Mouse (Mus musculus) cerebellum, postnatal 10 days (tissue): ENCODE measurements around the gene Dph1.
"Not testable (repeated sequence)": the region's sequence is repeated elsewhere in the genome, so short reads cannot be mapped to it uniquely, and the experiment has no call there.

Experiments used
- DNase-seq, 2 experiments: peaks; one replicate each; pipeline ENCODE4 v3.0.0; 2021; ENCODE audit warnings: mixed read lengths in 2 of 2

Gene Dph1

DNA sequence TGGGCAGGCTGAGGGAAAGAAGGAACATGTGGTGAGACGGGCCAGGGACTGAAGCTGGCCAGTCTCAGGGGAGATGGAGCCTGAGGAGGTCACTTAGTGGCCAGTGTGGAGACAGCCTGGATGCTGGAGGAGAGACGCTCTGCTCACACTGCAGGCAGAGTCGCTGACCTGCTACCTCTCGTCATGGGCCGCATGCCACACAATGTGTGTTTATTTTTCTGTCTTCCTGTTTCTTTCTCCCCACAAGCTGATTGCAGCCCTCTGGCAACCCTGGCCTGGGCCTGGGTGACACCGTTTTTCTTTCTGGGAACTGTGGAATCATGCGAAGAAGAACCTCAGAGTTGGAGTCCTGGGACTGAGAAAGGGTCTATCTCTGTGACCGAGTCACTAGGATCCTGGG, 10.7 kb upstream of the Dph1 start:
- DNase-seq, result no peak

DNA sequence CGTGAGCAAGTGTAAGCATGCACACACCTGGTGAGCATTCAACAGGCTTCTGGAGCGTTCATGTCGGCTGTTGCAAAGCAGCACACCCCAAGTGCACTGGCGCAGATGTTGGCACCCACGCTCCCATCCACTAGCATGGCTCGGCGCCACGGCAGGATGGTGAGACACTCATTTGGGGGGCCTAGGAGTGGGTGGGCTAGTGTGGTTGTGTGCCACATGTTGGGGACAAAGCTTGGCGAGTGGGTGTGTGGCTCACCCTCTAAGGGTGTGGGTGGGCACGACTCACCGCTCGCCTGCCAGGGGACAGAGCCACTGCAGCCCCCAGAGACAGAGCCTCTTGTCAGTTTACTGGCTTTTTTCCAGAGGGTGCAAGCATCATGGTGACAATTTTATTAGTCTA, 9.9 kb upstream of the Dph1 start:
- no peak for DNase-seq

DNA sequence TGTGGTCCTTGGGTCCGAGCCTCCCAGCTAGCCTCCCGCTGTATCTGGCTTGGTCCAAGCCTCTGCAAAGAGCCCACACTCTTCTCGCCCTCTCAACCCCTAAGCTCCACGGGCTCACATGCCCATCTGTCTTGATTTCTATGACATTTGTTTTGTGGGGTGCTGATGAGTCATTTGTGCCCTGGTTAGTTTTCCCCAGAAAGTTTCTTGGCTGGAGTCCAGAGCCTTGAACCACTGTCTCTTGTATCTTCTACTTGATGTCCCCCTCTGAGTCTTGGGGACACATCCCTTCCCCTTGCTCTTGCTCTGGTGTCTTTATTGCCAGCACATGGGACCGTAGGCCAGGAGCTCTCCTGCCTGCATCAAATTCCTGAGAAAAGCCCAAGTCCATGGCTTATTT, 8.9 kb upstream of the Dph1 start:
- no peak for DNase-seq

DNA sequence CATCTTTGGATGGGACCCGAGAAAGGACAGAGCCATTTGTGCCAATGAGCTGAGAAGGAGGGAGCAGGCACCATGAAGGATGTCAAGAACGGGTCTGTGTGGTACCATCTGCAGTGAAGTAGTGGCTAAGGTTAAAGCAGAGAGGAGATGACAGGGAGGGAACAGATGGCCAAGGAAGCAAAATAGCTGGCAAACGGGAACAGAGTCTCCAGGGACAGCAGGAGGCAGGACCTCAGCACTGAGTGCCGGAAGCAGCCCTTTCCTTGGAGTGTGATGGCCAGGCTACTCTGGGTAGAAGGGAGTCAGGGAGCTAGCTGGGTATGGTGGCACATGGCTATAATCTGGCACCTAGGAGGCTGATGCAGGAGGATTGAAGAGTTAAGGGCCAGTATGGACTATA, 7.8 kb upstream of the Dph1 start:
- DNase-seq, result peak; percentile 67 to 72

DNA sequence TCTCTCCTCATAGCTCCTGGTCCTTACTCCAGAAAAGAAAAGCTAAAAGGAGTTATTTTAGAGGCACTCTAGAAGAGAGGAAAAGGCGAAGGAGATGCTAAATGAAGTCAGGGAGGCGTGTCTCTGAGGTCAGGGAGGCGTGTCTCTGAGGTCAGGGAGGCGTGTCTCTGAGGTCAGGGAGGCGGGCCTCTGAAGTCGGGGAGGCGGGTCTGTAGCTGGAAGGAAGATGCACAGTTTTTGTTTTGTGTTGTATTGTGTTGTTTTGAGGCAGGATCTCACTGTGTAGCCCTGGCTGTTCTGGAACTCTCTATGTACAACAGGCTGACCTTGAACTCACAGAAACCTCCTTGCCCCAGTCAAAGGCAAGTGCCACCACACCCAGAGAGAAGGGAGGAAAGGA, 6.9 kb upstream of the Dph1 start:
- no peak for DNase-seq

DNA sequence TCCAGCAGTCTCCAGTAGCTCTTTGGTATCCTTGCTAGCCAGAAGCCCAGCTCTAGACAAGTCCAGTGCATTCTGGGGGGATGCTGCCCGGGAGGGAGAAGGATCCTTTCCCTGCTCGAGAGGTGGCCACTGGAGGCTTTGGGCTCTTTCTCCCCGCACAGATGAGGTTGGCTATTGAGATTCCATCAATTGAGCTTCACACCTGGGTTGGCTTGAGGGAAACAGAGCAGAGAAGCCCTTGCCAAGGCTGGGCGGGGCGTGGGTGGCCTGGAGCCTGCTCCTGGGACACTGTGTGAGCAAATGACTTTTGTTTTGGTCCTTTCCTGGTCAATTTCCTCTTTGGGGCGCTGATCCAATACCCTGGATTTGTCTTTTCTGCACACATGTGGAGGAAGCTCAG, 5.1 kb upstream of the Dph1 start:
- DNase-seq, result no peak

DNA sequence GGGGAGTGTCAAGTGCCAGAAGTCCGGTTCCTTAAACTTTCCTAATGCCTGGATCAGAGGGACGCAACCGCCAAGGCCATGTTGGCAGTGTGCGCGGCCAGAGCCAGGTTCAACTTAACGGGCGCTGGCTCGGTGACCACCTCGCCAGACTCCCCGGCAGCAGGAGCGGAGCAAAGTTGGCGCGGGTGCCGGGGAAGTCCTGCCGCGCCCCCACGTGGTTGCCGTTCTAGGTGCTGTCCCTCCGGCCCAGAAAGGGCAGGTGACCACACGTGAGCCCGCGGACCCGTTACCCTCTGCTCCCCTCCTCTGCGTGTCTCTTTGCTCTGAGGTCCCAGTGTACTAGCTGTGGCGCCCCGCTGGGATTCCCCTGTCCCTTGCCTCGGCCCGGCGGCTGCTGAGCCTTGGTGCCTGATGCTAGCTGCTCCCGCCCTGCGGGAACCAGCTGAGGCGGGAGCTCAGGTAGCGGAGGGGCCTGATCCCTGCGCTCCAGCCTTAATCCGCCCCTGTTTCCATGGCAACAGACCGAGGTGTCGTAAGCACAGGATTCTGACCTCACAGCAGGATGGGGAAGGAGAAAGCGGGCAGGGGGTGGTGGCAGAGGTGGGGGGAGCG, 3.9 kb upstream of the Dph1 start:
- peak; percentile 83 to 84 for DNase-seq

DNA sequence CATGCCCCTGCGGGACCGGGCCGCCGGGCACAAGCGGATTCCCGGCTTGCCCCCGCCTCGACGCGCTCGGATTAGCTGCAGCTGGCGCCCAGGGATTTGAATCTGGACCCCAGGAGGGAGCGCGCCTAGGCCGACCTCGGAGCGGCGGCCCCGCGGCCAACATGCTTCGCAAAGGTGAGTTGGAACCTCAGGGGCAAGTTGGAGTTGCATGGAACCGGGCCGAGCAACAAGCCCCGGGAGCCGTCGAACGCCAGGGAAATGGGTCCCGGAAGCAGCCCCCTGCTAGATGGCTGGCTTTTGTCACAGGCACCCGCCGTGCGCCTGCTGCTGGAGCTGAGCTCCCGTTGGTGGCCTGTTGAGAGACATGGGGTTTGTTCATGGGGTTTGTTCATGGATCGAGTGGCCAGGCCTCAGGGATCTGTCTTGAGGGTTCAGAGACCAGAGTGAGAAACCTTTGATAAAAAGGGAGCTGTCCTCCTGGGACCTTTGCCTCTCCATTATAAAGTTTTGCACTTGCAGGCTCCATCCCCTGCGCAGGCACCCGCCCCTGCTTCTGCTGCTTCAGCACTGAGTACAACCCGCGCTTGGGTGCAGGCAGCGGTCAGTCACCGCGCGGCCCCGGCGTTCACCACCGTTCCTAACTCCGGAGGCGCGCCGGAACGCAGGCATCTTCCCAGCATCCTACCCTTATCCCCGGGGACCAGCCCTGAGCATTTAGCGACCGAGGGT, 3.2 kb upstream of the Dph1 start:
- DNase-seq, result peak in 1 of 2 experiments; percentile 45

DNA sequence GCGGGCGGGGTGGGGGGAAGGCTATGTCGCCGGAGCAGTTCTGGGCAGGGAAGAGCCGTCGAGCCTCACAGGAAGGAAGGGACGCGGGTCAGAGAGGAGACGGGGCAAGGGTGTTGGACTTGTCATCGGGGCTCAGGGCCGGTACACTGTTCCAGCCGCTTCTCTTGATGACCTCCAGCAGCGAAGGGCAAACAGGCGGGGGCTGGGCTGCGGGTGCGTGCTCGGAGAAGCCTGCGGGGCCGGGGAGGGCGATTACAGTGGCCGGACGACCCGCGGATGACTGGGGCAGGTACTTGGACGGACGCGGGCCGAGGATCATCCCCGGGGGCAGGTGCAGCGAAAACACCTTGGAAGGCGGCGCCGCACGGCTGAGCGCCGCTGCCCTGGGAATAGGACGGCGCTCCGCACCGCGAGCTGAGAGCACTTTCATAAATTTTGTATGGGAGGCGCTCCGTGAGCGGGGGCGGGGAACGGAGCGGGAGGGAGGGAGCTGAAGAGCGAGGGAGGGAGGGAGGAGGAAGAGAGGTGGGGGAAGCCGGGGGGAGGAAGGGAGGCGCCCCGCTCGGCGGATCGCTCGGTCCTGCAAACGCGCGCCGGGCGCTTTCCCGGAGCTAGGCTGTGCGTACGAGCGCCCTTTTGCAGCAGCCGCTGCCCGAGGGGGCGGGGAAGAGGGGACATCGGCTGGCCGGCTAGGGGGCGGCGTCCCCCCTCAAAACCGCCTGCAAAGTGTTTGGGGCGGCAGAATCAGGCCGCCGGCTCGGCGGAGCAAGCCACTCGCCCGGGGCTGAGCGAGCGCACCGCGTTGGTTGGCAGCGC, 2.4 kb upstream of the Dph1 start, which contains the start of gene Rtn4rl1:
TSS of gene Rtn4rl1 (plus strand) at position 528 of the 816 bp plus-strand sequence.
- DNase-seq, result peak; percentile 74 to 77

DNA sequence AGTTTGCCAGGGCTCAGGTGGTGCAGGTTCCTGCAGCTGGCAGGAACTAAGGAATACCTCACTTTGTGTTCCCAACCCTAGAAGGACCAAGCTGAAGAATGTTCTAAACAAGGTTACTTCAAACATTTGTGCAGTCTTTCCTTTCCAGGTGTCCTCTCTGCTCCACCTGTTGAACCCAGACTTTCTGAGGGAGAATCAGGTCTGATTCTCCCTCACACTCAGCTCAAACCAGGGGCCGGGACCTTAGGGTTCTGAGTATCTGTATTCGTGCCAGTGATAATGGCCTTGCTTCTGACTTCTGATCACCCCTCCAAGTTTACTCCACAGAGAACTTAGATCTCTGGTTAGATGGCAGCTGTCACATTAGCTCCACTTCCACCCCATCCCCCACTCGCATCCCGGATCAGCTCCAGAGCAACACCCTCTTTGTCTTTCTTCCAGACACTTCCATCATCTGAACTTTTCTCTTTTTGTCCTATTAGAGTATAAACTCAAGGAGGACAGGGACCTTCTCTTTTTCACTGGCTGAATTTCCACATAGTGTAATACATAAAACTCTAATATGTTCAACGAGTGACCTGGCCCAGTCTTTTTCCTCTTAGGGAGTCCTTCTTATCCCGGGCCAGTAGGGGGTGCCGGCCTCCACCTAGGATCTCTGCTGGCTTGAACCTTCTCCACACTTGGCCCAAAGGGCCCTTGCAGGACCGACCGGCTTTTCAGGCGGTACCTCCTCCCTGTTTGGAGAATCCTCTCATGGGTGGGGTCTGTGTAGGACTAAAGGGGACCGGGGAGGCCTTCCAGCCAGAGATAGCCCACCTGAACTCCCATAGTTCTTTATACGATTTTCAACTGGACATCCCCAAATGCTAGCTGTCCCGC, 1.5 kb upstream of the Dph1 start:
- DNase-seq, result peak; percentile 91

DNA sequence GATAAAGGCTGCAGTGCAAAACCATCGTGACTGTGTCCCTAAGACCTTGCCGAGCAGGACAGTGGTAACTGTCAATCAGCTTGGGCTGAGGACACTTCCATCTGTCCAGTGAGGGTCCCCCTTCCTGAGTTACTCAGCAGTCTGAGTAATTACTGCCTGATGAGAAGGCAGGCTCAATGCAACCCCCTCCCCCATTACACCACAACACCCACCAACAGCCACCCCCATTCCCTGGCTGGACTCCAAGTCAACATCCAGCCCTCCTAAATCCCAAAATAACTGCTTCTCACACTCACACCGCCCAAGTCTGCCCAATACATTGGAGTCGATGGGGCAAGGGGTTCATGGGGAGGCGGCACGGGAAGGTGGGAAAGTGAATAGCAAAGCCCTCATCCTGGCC, 800 bp upstream of the Dph1 start:
- DNase-seq, result peak in 1 of 2 experiments; percentile 53

DNA sequence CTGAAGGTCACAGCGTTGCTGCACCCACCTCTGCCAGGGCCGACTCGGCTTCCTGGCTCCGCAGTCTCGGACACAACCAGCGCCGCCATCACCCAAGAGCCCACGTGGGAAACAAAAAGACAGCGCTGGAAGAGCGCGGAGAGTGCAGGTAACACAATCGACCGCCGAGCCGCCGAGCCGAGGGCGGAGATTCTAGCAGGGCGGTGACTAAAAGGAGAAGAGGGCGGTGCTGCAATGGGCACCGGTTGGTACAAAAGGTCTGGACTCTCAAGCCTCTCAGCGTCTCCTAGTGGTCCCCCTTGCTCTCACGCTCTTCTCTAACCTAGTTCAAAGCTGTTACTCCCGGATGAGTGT, 693 bp downstream of the Dph1 start:
- peak; percentile 88 to 91 for DNase-seq

DNA sequence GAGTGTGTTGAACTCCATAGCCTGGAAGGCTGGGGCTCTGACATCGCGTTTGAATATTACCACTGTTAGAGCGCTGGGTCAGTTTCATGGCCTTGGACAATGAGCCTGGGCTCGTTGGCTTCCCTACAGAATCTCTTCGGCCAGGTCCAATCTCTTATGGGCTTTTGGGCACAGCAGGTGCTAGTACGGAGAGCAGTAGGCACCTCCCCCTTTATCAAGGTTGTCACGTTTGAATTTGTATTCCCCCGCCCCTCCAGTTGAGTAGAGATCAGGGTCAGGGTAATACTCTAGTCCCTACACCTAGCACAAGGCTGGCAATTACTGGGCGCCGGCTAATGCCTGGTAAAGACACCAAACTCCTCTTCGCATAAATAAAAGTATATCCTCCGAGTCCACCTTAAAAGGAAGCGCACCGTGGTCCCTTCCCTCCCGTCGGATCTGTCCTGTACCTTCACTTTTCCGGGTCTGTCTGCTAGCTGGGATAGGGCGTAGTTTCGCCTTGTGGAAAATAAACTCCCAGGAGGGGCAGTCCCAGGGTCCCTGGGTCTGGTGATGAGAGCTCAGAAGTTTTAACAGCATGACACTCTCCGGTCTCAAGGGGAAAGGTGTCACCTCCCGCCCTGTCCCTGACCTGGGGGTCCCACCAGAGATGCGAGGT, 1.2 kb downstream of the Dph1 start:
- peak in 1 of 2 experiments; percentile 26 for DNase-seq

DNA sequence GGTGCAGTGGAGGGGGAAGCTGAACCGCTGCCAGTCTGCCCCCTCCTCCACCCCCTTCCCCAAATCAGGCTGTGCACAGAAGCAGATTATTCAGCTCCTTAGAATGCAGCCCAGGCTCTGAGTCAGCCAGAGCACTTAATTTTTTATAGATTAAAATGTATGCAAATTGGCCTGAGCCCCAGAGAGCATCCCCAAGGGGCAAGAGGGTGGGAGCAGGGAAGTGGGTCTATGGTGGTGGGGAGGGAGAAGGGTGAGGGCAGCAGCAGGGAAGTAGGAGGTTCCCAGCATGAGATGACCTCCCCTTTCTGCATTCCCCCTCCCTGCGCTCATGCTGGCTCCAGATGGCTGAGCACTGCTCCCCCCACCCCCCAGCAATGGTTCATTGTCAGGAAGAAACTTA, 6.1 kb downstream of the Dph1 start:
- DNase-seq, result no peak

DNA sequence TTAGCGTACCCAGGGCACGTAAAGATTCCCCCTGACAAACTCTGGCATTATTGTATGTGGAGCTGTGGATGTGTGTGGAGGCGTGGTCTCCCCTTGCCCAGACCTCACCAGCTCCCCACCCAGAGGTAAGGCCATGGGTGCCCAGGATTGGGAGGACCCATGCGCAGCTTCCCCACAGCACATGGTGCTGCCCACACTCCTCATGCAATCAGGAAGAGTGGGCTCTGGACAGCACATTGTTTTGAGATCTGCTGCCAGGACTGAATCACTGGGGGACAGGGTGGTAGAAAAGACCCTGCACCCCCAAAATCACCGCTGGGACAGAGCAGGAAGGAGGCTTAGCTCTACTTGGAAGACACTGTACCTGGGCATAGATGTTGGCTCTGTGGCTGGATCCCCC, 6.5 kb downstream of the Dph1 start:
- DNase-seq, result no peak

DNA sequence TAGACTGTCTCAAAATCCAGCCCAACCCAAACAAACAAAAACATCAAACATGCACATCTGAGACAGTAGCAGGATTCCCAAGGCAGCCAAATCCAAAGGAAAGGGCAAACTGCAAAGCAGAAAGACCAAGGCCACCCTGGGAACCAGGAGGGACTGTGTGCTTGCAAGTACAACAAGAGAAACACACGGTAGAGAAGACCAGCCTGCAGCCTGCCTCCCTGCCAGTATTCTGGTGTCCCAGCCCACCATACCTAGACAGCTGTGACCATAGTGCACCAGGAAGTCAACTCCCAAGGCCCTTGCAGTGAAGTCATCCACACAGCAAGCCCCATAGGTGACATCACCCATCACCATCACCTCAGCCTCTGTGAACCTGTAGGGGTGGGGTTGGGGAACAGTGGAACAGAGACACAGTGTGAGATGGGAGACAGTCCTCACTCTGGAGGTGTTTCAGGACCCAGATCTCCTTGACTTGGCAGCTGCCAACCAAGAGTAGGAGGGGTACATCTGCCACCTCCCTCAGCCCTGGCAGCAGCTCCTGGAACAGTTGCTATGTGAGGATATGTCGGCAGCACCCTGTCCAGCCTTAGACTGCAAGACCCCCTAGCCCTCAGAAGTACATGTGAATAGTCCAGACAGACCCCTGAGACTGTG, 7.0 kb downstream of the Dph1 start:
- DNase-seq, result no peak

DNA sequence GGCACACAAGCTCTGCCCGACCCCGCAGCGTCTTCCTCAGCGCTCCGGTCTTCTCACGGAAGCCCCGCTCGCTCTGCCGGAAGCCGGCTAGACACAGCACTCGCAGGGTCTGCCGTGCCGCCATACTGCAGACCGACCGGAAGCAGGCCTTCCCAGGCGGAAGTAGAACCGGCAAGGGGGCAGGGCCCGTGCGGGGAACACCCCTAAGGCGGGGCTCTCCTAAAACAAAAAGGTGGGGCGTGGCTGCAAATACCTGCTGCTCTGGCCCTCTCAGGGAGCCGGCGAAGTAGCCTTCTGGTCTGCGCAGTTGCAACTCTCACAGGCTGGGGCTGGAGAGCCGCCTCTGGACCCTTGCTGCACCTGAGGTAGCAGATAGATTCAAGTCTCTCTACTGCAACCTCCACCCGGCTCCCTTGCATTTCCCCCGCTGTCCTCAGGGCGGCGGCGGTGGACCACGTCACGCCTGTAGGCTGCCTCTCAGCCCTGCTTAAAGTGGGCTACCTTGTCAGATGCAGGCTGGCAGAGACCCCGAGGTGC, 12.3 kb downstream of the Dph1 start, which contains the start of gene Ovca2:
TSS of gene Ovca2 (minus strand) at position 164 of the 537 bp plus-strand sequence.
- DNase-seq, result peak; percentile 96 to 97

DNA sequence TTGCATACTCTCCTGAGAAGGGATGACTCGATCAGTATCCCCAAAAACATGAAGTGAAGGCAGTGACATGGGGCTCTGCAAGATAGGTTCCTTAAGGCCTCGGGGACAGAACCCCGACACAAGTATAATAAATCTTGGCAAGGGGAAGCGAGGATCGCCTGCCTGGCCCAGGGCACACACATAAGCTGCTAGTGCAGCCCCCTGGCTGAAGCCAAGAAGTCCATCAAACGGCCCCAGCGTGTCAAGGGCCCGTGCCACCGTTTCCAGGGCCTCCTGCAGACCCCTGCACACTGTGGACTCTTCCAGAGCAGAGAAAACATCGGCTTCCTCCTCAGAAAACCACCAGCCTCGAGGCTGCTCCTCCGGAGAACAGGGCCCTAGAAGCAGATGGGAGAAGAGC, 13.0 kb downstream of the Dph1 start:
- DNase-seq, result no peak

DNA sequence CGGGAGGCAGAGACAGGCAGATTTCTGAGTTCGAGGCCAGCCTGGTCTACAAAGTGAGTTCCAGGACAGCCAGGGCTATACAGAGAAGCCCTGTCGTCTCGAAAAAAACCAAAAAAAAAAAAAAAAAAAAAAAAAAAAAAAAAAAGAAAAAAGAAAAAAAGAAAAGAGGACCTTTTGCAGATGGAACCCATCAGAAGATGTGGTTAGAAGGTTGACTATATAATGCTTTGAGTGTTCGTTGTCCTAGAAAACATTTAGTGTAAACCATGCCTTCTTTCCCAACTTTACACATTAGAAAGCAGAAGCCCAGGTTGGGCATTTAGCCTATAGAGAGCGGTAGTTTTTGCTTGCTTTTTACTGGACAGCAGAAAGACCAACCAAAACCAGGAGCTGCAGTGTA, 16.5 kb downstream of the Dph1 start:
- not testable (repeated sequence) for DNase-seq

DNA sequence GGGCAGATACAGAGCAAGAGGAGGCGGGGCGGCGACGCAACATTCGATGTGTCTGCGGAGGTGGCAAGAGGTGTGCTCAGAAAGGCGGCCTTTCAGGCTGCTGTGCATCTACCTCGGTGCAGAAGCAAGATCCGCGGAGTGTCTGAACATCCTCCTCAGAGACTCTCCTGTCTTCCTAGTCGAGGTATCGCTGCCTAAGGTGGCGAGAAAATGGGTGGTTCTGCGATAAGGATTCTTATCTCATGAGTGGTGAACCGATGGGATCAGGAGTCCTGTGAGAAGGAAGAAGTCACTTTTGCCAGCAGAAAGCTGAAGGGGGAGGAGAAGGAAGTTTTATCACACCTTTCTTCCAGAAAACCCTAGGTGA, 17.3 kb downstream of the Dph1 start:
- no peak for DNase-seq

DNA sequence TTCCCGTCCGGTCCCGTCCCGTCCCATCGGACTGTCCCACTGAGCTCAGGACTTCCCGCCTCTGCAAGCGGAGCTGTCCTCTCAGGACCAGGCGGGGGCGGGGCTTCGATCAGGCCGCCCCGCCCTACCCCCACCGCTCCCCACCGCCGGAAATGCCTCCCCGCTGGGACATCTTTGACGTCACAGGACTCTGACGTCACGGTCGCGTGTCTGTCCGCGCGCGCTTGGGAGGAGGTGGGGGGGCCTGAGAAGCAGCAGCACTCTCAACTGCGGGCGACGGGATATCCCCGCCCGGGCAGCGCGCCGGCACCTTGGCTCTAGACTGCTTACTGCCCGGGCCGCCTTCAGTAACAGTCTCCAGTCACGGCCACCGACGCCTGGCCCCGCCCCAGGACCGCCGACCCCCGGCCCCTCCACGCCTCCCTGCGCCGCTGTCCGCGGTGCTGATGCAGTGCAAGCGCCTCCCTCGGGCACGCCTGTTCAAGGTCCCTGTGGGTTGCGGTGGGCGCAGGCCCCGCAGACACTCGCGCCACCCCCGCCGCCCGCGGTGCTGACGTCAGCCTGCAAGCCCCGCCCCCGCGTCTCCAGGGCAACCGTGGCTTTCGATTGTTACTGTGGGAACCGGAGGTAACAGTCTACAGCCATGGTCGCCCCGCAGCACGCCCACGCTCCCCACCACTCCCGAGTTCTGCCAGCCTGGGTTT, 17.8 kb downstream of the Dph1 start:
- DNase-seq, result peak; percentile 97
